Mouse (Mus musculus) Muller cell, postnatal 12 days (primary cell): ENCODE data around the gene A3galt2.
A peak's percentile ranks its signal among the peaks of the same experiment; 100 is the strongest.

Source experiments
- DNase-seq: peaks from one replicate; pipeline ENCODE4 v3.0.0-alpha.2; 2015; ENCODE audit errors: inconsistent ontology term

Gene A3galt2

DNA sequence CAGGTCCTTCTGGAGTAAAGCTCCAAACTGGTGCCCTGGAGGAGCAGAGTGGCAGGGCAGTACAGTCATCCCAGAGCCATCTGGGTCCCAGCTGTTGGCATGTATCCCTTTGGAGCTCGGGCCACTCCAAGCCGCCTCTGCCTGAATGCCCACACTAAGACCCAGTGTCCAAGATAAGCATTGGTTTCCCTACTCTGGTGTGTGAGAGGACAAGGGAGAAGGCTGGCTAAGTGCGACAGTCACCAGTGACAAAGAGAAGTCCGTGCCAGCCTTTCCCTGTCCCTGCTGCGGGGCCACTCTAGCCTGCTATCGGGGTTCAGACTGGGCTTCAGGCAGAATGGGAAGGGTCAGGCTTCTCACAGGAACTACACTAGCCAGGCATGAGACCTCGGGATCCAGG is 736 bp downstream of the A3galt2 start:
- peak; percentile 74 for DNase-seq

DNA sequence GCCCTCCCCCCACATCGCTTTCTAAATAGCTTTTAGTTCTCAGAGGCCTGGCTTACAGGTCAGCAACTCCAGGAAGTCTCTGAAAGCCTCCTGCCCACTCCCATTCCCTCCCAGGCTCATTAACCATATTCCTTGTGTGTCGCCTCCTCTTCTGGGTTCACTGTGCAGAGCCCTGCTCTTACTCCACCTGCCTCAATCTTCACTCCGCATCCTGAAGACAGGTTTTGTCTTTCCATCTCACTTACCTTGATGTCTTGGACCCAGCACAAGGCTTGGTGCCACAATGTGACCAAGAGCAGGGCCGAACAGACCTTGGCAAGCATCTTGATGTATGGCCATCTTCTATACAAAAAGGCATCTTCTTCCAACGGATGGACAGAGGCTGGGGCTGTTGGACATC is 4.0 kb downstream of the A3galt2 start:
- DNase-seq = no peak

DNA sequence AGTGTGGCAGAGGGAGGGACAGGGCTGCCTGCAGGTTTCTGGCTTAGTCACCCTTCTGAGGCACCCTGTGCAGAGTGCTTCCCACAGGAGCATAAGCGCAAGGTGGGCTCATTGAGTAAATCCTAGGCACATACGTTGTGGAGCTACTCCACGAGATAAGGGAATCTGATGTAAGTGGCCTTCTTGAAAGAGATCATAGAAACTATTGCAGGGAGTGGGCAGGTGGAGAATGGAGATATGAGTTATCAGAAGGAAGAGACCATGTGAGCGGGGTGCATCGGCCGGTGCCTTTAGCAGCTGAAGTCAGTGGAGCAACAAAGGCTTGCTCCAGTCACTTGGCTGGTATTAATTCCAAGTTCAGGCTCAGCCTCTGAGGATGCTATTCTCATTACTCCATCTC is 4.9 kb downstream of the A3galt2 start:
- DNase-seq = no peak

DNA sequence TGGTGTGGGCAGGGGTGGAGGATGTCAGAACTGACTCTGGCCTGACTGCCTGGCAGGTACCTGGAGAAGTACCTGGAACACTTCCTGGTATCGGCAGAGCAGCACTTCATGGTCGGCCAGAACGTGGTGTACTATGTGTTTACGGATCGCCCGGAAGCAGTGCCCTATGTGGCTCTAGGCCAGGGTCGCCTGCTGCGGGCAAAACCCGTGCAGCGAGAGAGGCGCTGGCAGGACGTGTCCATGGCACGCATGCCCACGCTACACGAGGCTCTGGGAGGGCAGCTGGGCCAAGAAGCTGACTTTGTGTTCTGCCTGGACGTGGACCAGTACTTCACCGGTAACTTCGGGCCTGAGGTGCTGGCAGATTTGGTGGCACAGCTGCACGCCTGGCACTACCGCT is 11.8 kb downstream of the A3galt2 start:
- no peak for DNase-seq

DNA sequence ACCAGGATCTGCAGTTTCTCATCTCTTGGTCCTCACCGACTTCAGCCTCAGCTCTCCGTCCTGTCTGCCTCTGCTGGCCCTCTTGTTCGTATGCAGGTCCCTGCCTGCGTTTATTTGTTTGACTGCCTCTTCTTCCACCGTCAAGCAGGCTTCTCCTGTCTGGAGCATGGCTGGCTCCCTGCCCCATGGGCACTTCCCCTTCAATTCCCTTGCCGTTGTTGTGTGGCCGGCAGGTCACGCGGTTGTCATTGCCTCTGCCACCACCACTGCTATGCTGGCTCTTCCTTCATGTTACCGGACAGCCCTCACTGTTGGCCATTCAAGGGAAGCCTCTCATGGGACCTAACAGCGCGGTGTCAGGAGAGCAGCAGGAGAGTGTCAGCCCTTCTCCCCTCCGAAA is 13.0 kb downstream of the A3galt2 start:
- no peak for DNase-seq

DNA sequence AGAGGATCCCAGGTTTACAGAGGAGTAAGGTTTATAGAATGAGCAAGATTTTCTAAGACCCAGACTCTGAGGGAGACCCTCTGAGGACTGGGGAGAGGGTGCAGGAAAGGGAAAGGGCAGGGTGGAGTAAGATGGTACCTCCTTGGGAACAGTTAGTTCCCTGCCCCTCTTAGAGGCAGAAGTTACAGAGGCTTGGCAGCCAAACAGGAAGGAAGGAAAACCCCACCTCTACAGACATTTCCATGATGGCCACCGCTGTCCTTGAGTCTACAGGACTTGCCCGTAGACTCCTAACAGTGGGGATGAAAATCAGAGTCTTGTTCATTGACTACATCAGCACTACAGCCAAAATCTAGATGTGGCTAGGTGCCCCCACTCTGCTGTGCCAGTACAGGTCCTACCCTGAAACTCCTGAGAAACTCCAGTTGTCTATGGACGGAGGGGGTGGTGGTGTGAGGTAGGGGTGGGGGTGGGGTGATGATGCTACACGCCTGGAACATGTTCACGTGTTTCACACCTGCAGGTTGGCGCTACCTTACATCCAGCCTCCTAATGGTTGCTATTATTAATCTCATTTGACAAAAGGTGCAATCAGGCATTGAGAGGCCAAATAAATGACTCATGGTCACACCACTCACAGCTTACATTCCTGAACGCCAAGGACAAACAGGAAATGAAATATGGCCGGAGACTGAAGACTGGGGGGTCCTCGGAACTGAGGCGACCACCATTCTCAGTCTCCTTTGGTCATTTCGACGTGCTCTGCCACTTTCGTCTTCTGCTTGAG is 14.6 kb downstream of the A3galt2 start:
- DNase-seq = peak; percentile 63

DNA sequence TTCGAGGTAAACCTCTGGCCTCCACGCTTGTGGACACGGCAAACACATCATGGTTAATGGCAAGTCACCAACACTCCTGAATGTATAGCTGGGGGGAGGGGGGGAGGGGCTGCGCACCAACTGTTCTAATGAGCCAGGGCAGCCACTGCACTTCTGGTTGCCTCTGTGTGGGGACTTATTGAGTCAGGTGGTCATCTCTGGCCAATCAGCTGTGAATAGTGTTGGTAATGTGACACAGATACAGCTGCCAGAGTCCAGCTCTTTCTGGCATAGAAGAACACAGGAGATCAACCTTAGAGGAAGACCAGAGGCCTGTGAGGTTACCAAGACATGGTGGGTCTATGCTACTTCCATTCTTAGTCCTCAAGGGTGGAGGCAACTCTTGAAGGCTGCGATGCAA is 15.5 kb downstream of the A3galt2 start:
- DNase-seq = no peak

DNA sequence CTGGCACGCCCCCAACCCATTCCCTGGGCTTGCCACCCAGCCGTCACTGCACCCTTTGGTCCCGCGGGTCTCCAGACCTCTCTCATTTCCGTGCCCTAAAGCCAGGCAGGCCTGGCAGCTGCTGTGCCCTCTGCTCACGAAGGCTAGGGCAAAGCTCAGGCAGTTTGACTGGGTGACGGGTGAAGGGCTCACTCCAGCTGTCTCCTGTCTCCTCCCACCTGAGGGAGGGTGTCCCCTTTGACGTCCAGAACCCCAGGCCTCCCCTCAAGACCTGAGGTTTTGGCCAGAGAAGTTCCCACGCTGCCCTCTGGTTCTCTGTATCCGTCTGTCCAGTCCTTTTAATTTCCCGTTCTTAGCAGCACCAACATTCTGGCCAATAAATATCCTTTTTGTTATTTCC is 18.7 kb downstream of the A3galt2 start:
- no peak for DNase-seq

DNA sequence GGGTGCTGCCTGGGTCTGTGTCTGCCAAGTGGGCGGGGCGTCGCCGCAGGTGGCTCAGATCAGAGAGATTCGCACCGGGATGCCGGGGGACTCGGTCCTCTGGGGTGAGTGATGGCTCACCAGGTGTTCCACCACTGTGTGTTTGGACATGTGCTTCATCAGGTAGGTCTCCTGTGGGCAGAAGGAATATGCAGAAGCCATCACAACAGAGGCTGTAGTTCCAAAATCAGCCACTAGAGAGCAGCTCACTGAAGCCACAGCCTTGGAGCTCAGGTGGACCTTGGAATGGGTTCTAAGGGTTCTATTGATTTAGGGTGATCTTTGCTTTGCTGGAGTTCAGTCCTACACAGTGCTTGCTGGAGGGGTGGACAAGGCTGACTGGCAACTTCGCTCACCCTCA is 19.3 kb downstream of the A3galt2 start:
- DNase-seq = no peak

DNA sequence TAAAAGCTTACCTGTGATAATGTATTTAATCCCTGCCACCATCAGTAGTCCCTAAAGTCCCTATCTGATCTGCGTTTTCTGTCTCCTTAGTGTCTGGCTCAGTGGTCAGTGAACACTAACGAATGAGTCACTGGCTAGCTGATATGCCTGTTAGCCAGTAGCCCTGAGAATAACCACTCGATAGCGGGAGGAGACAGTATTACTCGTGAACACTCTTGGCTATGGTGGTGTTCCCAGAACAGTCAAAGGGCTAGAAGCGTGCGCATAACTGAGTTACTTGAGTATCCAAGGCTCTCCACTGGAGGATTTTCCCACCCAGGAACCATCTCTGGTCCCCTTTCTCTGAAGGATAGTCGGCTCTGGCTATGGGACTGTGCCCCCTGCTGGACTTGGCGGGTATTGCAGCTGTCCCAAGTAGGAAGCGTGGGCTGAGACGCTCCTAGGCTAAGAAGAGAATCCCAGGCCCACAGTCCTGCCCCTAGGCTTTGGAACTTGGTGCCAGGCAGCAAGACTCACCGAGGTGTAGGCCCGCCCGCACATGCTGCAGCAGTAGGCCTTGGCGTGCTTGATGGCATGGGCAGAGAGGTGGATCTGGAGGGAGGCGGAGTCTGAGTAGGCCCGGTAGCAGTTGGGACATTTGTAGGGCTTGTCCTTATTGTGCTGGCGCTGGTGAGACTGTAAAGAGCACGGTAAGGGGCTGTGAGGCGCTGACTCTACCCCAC is 21.6 kb downstream of the A3galt2 start:
- DNase-seq = peak; percentile 75

DNA sequence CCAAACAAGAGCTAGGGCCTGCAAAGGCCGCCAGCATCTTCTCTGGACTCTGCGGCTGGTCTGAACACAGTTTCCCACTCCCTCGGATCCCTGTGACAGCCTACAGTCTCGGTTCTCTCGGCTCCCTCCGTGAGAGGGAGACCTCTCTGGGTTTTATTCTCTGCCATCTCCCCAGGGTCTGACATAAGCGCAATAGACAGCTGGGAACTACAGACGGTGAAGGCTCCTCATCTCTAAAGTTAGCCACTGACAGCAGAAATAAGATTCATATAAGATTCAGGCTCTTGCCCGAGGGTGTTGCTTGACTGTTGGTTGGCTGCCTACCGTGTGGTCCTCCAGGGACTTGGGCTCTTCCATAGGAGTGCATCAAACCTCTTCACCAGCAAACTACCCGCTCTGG is 22.4 kb downstream of the A3galt2 start:
- no peak for DNase-seq

DNA sequence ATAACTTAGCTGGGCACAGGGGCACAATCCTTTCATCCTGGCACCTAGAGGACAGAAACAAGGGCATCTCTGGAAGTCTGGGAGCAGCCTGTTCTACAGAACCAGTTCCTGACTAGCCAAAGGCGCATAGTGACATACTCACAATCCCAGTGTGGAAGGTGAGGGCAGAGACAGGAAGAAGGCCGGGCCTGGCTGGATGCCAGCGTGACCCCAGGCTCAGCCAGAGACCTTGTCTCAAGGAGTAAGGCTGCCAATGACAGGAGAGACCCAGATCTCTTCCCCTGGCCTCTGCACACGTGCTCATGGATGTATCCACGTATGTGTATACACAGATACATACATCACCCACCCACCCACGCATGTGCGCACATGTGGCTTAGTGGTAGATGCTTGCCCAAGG is 26.9 kb downstream of the A3galt2 start:
- no peak for DNase-seq

DNA sequence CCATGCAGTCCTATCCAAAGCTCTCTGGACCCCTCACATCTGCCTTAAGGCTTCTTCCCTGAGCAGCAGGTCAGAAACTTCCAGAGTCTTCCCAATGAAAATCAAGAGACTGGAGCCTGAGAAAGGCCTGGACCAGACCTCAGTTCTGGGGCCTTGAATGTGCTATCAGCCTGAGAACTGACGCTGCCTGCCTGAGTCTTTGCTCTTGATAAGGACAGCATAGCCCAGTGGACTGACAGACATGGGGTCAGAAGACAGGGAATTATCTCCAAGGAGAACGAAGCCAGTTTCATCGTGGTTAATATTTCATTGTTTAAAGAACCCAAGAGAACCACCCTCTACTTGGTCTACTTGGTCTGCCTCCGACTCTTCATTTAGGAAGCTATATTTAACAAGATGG is 27.5 kb downstream of the A3galt2 start:
- no peak for DNase-seq

DNA sequence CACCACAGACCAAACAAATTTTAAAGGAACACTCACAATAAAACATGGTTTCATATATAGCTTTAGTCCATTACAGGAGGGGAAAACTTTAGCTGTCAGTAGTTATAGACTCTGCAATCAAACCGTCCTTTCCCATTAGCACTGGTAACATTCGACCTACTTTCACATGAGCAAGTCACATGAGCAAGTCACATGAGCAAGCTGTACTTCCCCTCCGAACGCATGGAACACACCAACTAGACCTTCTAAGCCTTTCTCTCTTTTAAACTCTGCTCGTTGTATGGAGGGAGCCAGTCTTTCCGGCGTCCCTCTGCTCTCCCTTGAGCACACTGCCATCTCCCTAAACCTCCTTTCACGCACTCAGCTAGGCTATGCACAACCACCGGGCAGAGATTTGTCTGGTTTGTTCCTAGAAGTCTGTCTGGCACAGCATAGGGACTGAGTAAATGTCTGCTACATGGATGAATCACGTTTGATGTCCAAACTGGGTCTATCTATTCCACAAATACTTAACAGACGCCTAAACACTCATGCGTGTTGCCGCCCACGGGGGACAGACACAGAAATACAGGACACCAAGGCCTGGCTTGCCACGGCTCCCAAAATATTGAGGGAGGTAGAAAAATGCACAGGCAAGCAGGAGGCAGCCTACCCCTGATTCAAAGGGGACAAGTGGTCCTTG is 29.9 kb downstream of the A3galt2 start:
- DNase-seq = no peak

DNA sequence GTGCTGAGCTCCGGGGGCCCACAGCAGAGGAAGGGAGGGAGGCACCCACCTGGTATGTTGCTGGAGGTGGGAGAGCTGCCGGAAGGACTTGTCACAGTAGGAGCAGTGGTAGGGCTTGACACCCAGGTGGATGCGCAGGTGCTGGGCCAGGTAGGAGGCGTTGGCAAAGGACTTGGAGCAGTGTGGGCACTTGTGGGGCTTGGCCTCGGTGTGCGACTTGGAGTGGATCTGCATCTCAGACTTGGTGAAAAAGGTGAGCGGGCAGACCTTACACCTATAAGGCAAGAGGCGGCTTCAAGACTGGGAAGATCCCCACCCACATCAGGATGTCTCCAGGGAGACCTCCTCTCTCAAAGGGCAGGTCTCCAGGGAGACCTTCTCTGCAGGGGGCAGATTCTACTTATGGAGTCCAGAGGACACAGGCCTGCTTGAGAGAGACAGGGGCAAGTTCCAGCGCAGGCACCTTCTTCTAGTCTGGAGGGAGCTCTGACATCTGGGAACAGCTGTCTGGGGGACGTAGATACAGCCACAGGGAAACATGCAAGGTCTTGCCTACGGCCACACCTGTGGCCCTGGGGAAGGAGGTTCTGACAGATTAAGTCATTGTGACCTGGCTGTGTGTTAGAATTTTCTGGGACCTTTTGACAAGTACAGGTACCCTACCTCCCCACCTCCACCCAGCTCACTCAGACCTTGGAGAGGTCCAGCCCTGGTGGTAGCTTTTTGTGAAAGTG is 30.9 kb downstream of the A3galt2 start:
- no peak for DNase-seq

DNA sequence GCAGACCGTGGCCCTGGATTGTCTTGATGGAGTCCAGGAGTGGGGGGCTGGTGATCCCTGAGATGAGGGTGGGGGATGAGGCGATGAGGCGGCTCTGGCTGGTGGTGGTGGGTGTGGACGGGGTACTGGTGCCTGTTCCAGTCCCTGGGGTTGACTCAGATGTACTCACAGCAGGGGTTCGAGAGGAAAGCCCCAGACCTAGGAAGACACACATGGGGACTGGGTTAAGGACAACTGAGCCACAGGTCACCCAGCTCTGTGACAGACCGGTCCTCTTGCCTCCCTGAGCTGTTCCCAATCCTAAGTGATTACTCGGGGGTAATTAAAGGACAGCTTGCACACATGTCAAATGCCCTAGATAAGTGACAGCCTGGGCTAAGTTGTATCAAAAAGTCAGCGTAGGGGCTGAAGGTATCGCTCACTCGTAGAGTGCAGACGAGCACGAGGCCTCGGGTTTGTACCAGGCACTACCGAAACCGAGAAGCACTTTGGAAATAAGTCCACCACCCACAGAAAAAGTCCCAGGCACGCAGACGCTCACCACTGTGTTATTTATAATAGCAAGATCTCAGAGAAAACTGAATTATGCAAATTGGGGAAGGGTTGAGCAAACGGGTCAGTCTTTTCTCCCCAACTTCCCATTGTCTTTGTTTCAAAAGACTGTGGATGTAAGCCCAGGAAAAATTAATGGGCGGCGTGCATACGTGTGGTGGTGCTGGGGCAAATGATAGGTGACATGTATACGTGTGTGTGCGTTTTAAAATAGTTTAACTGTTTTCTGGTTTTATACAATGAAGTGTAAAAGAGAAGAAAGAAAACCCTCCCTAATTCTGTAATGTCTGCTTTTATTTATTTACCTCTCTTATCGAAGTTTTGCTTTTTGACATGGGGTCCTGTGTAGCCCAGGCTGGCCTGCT is 32.1 kb downstream of the A3galt2 start:
- DNase-seq = no peak

DNA sequence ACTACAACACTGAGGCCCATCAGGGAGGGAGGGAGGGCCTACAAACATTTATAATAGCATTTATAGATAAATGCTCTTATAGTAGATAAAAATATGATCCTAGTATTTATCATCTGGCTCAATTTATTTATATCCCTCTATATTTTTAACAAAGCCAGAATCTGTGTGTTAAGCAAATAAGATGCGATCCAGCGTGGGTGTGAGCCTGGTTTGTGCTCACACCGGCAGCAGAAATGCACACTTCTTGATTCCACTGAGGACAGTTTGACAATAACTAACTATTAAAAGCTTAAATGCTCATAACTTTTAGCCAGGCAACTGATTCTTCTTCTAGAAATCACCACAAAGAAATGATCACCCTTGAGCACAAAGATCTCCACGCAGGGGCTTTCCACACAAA is 32.9 kb downstream of the A3galt2 start:
- no peak for DNase-seq

DNA sequence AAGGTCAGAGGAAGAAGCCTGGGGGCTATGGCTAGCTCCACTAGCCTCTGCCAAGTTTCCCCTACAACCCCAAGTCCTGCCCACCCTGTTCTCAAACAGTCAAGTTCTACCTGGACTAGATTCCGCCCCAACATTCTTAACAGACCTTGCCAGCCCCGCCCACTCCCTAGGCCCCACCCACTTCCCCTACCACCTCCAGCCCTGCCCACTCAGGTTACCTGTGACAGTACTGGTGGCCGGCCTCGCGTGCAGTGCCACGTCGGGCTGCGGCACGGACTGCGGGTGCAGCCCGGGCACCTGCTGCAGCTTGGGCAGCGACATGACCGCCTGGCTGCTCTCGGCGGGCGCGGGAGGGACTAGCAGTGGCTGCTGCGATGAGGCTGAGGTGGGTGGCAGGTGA is 34.5 kb downstream of the A3galt2 start:
- no peak for DNase-seq

DNA sequence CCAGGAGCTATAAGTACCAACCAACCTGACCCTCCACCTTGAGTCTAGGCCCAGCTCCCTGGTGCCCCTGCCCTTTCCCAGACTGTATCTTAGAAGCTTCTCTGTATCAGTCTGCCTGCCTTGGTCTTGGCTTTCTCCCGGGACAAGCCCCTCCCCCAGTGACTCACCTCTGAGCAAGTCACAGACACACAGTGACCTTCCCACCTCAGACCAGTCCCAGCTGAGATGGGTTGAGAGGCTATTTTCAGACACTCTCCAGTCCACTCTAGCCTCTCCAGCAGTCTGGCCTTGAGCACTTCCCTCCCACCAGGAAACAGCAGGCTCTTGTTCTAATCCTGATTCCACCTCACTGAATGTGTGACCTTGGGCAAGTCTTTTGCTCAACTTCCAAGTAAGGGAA is 38.5 kb downstream of the A3galt2 start:
- DNase-seq = peak; percentile 80

DNA sequence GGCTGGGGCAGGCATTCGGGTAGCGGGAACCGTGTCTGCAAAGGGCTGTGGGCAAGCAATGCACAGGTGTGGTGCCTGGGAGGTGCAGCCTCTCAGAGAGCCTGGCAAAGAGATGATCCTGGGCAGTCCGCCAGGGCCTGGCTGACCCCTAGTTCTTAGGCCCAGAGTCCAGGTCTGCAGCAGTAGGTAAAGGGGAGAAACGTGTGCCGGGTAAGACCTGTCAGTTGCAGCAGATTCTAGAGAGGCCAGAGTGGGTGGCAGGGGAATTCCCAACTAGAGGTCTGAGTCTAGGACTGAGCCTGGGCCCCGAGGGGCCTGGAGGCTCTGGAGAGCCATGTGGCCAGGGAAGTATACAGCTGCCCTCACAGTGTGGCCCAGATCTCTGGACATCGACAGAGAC is 39.0 kb downstream of the A3galt2 start:
- DNase-seq = no peak

DNA sequence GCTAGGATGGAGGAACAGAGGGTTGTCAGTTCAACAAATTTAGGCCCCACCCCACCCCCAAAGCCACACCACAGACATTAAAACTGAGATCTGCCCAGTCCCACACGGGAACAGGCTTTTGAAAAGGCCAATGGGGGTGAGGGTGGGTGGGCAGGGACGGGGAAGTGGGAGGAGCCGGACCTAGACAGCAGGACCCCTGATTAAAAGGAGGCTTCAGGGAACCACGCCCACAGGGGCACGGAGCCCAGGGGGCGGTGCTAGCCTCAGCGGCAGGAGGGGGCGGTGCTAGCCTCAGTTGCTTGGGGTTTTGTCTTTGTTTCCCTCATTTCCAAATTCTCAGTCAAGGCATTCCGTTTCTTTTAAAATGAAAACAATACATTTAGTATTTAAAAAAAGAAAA is 40.4 kb downstream of the A3galt2 start:
- DNase-seq = no peak
